Mouse (Mus musculus) heart, embryonic 15.5 days (tissue): ENCODE results near the gene Ralgapa2. TPM values are rescaled to one million over a fixed set of nuclear protein-coding genes. Genes with fewer than 3 reads are reported as not detected.

Experiments
- ATAC-seq: fragments of 200-750 bp; cut with Nextera tagmentation; replicated peaks from 2 replicates; pipeline ENCODE4 v1.8.0; 2017; ENCODE audit warnings: low read depth, moderate TSS enrichment; ENCODE audit not compliant: insufficient number of reproducible peaks, insufficient read depth, low FRiP score
- H3K27ac ChIP-seq: fragments of 300-500 bp; sonication (generic); 2 replicates; pipeline ENCODE4 v1.5.1; 2015; ENCODE audit warnings: mild to moderate bottlenecking, inconsistent platforms
- H3K27me3 ChIP-seq: fragments of 300-500 bp; sonication (generic); 2 replicates; pipeline ENCODE4 v1.6.1; 2015; ENCODE audit warnings: inconsistent platforms
- H3K36me3 ChIP-seq: fragments of 300-500 bp; sonication (generic); 2 replicates; pipeline ENCODE4 v1.6.1; 2015; ENCODE audit warnings: mild to moderate bottlenecking, inconsistent platforms
- H3K4me1 ChIP-seq: fragments of 300-500 bp; sonication (generic); replicated peaks from 2 replicates; pipeline ENCODE4 v1.6.1; 2015; ENCODE audit warnings: inconsistent platforms
- H3K4me2 ChIP-seq: fragments of 300-500 bp; sonication (generic); 2 replicates; pipeline ENCODE4 v1.6.1; 2015; ENCODE audit warnings: inconsistent platforms, mild to moderate bottlenecking, moderate library complexity
- H3K4me3 ChIP-seq: fragments of 300-500 bp; sonication (generic); 2 replicates; pipeline ENCODE4 v1.5.1; 2015; ENCODE audit warnings: mild to moderate bottlenecking, inconsistent platforms
- H3K9ac ChIP-seq: fragments of 300-500 bp; sonication (generic); 2 replicates; pipeline ENCODE4 v1.6.1; 2015; ENCODE audit warnings: mild to moderate bottlenecking, inconsistent platforms
- H3K9me3 ChIP-seq: fragments of 300-500 bp; sonication (generic); replicated peaks from 2 replicates; pipeline ENCODE4 v1.6.1; 2016; ENCODE audit warnings: inconsistent platforms
- WGBS: fragments of 180-500 bp; shearing (Covaris S2); methylation state at CpG from one replicate; pipeline ENCODE4 v1.1.7; 2015; ENCODE audit warnings: mixed read lengths; 5-methylcytosine and 5-hydroxymethylcytosine counted together
- polyA plus RNA-seq: library from polyadenylated mRNA; unstranded; fragments of >200 nt; fragmentation: Nextera tagmentation; extraction: Ambion mirVana; gene quantifications from 2 replicates; pipeline ENCODE4 v1.2.1, GENCODE M21; 2015

Gene Ralgapa2
- polyA plus RNA-seq, 1 experiment from 2014 or later: 9.9 TPM

DNA sequence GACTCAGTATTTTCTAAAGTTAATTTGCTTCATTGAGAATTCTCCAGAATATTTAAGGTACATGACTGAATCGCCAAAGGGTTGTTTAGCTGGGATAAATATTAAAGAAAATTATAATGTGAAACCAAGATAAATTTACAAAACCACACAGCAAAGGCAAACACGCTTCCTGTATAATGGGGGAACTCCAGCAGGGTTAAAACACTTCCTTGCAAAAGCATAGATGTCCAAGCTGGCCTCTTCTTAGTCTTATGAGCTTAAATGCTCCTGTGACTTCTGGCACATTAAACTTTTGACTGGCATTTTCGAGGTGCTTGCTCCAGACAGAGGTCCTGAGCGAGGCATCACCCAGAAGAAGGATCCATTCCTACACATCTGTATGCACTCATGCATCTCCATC lies 188.6 kb downstream of the Ralgapa2 start:
- H3K27ac ChIP-seq: no peak overlapping the region
- ATAC-seq: no peak
- no peaks in the 10 kb centered on the region for H3K9me3 ChIP-seq
- WGBS: 85% methylated on average over 4 of the region's 4 CpGs
- peaks cover 3% of the 10 kb centered on the region; the same call in 1 of the 2 replicates for H3K36me3 ChIP-seq
- no peak overlapping the region for H3K9ac ChIP-seq
- no peak overlapping the region for H3K4me2 ChIP-seq
- H3K27me3 ChIP-seq: no peaks in the 10 kb centered on the region
- no peaks in the 10 kb centered on the region for H3K4me1 ChIP-seq
- no peak overlapping the region for H3K4me3 ChIP-seq

DNA sequence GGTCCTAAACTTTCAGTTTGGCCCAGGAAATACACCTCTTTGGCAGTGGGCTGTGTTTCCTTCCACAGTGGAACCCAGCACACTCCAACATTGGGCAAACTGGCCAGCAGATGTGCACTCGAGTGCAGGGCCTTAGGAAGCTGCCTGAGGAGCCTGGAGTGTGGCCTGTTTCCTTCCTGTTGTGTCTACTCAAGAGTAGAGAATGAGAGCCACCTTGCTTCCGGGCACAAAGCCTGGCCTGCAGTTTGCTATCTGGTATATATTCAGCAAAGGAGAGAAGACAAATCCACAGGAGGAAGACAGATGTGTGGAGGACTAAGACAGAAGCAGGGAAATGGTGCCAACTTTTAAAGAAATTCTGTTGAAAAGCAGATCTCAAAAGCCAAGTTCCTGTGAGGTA lies 189.4 kb downstream of the Ralgapa2 start:
- H3K27me3 ChIP-seq: no peaks in the 10 kb centered on the region
- H3K36me3 ChIP-seq: peaks cover 3% of the 10 kb centered on the region; the same call in 1 of the 2 replicates
- no peak for ATAC-seq
- H3K9me3 ChIP-seq: no peaks in the 10 kb centered on the region
- H3K4me2 ChIP-seq: no peak overlapping the region
- no peak overlapping the region for H3K4me3 ChIP-seq
- no peak overlapping the region for H3K9ac ChIP-seq
- 49% methylated on average over 2 of the region's 2 CpGs for WGBS
- no peaks in the 10 kb centered on the region for H3K4me1 ChIP-seq
- H3K27ac ChIP-seq: no peak overlapping the region

DNA sequence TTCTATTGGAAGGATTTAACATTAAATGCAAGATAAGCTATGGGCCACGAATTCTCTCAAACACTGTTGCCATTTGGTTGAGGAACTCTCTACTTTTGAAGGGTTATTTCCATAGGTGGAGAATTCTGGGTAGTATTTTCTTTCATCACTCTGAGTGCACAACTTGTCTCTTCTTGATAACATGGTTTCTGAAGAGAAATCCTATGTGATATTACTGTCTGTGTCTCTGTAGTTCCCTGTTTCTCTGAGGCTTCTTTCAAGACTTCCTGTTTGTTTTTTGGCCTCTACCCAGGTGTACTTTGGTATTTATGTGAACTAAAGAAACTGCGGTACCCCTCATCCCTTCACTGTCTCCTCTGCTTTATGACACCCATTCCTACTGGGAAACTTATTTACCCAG lies 190.1 kb downstream of the Ralgapa2 start:
- no peak overlapping the region for H3K27ac ChIP-seq
- no peaks in the 10 kb centered on the region for H3K4me1 ChIP-seq
- no peaks in the 10 kb centered on the region for H3K27me3 ChIP-seq
- no peak overlapping the region for H3K4me2 ChIP-seq
- H3K36me3 ChIP-seq: peaks cover 3% of the 10 kb centered on the region; the same call in 1 of the 2 replicates
- 80% methylated on average over 2 of the region's 2 CpGs for WGBS
- ATAC-seq: no peak
- no peaks in the 10 kb centered on the region for H3K9me3 ChIP-seq
- H3K4me3 ChIP-seq: no peak overlapping the region
- no peak overlapping the region for H3K9ac ChIP-seq

DNA sequence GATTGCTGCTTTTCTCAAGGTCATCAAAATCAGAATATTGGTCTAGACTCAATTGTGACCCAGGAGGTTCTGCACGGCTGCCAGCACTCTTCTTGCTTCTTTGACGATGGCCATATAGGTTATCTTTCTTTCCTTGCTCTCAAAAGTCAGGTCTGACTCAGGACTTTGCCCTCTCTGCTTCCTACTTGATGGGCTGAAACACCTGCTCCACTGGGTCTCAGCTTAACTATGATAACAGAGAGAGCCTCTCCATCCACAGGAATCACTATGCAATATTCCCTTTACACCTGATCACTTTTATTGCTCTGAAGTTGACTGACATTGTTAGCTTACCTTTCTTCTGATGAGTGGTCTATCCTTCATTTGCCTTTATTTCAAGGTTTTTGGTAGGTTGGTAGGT lies 191.5 kb downstream of the Ralgapa2 start:
- Histone ChIP-seq H3K4me3 (no peak overlapping the region), H3K36me3 (peaks cover 3% of the 10 kb centered on the region; the same call in 1 of the 2 replicates), H3K27me3 (no peaks in the 10 kb centered on the region), H3K9ac (no peak overlapping the region), H3K9me3 (no peaks in the 10 kb centered on the region), H3K27ac (no peak overlapping the region), H3K4me2 (no peak overlapping the region), H3K4me1 (no peaks in the 10 kb centered on the region)
- no peak for ATAC-seq
- WGBS: 90% methylated on average over 2 of the region's 2 CpGs

DNA sequence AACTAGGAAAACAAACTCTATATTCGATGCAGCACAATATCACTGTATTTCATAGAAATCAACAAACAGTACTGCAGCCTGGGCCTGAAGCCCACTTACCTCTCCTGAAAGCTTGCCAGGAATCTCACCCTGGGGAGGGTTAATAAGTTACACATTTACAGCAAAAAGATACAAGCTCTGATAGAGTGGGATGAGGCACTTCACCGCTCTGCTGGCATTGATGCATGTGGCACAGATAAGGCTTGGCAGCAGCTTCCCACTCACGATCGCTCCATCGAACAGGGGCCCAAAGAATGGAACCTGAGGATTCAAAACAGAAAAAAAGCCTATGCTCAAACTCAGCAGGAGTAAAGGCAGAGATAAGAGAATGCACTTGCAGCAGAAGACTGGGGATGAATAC lies 197.4 kb downstream of the Ralgapa2 start:
- H3K27me3 ChIP-seq: no peaks in the 10 kb centered on the region
- H3K4me1 ChIP-seq: no peaks in the 10 kb centered on the region
- no peaks in the 10 kb centered on the region for H3K36me3 ChIP-seq
- no peak overlapping the region for H3K4me3 ChIP-seq
- no peak overlapping the region for H3K9ac ChIP-seq
- 57% methylated on average over 5 of the region's 5 CpGs for WGBS
- H3K9me3 ChIP-seq: no peaks in the 10 kb centered on the region
- no peak for ATAC-seq
- H3K4me2 ChIP-seq: no peak overlapping the region
- no peak overlapping the region for H3K27ac ChIP-seq

DNA sequence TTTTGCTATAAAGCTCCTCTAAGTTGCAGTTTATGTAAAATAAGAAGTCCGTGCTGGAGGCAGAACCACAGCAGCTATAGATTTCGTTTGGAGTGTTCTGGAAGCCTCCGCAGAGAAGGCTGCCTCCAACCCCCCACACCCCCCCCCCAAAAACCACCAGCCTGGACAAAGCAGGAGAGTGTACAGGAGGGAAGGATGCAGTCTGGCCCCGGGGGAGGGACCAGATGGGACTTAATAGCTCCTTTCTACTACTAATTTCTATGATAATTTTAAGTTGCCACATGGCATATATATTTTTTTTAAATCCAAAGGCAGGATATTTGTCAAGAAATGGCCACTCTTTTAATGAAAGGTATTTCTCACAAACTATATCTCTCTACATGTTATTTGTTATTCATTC lies 198.3 kb downstream of the Ralgapa2 start:
- H3K27ac ChIP-seq: no peak overlapping the region
- H3K4me3 ChIP-seq: no peak overlapping the region
- H3K9ac ChIP-seq: no peak overlapping the region
- no peaks in the 10 kb centered on the region for H3K4me1 ChIP-seq
- no peaks in the 10 kb centered on the region for H3K36me3 ChIP-seq
- H3K9me3 ChIP-seq: no peaks in the 10 kb centered on the region
- no peak for ATAC-seq
- no peaks in the 10 kb centered on the region for H3K27me3 ChIP-seq
- 83% methylated on average over 4 of the region's 4 CpGs for WGBS
- H3K4me2 ChIP-seq: no peak overlapping the region

DNA sequence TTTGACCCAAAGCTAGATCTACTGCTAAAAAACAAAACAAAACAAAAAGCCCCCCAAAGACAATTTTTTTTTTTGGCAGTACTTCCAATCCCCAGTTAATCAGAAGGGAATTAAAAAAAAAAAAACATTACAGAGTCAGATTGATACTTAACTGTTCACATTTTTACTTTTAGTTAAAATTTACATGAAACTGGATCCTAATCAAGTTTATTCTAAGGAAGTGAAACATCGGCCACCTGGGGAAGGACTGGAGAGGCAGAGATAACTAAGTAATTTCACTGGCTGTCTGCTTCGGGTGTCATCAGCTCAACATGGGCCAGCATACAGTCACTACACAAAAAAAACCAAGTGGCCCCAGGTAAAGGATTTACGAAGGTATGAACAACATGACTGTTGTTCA lies 201.4 kb downstream of the Ralgapa2 start:
- Histone ChIP-seq H3K4me2 (no peak overlapping the region), H3K27me3 (no peaks in the 10 kb centered on the region), H3K27ac (no peak overlapping the region), H3K36me3 (no peaks in the 10 kb centered on the region), H3K9ac (no peak overlapping the region), H3K4me3 (no peak overlapping the region), H3K9me3 (no peaks in the 10 kb centered on the region), H3K4me1 (no peaks in the 10 kb centered on the region)
- 75% methylated on average over 3 of the region's 3 CpGs for WGBS
- ATAC-seq: no peak

DNA sequence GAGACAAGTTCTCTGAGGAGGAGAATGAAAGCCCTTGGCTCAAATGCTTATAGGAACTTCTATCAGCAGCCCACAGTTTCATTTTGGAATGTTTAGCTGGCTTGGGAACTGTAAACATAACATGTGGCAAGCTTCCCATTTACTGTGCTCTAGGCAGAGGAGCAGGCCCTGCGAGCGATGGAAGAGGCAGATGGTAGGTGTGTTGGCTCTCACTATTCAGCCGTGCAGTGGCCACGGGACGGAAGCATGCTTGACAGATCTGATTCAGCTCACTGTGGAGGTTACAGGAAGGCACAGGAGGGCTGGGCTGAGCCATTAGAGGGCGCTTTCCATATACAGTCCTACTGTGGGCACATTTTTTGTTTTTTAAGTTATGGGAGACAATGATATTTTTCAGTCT lies 201.9 kb downstream of the Ralgapa2 start:
- no peak for ATAC-seq

DNA sequence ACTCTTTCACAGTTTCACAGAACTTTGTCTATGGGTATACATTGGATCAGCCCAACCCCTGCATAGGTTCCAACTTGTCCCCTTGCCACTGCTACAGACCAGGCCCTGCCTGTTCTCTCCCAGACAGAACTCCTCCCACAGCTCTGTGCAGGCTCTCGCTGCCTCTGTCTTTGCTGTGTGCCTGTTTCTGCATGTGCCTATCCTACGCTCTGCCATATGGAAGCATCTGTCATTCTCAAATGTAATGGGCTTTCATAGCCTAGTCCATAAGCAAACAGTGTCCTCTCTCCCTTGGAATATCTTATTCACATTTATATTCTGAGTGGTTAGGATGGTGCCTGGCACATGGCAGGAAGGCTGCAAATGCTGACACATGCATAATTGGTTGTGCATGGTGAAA lies 202.7 kb downstream of the Ralgapa2 start:
- ATAC-seq: no peak
- WGBS: 82% methylated on average over 2 of the region's 2 CpGs
- no peaks in the 10 kb centered on the region for H3K36me3 ChIP-seq
- no peak overlapping the region for H3K27ac ChIP-seq
- H3K9ac ChIP-seq: no peak overlapping the region
- no peak overlapping the region for H3K4me2 ChIP-seq
- no peaks in the 10 kb centered on the region for H3K4me1 ChIP-seq
- H3K4me3 ChIP-seq: no peak overlapping the region
- no peaks in the 10 kb centered on the region for H3K27me3 ChIP-seq
- H3K9me3 ChIP-seq: no peaks in the 10 kb centered on the region

More for the DNA sequence above, 201.9 kb downstream of the Ralgapa2 start:
- Histone ChIP-seq H3K9me3 (no peaks in the 10 kb centered on the region), H3K4me1 (no peaks in the 10 kb centered on the region), H3K4me2 (no peak overlapping the region), H3K27me3 (no peaks in the 10 kb centered on the region), H3K4me3 (no peak overlapping the region), H3K27ac (no peak overlapping the region), H3K9ac (no peak overlapping the region), H3K36me3 (no peaks in the 10 kb centered on the region)
- WGBS: 66% methylated on average over 6 of the region's 6 CpGs

DNA sequence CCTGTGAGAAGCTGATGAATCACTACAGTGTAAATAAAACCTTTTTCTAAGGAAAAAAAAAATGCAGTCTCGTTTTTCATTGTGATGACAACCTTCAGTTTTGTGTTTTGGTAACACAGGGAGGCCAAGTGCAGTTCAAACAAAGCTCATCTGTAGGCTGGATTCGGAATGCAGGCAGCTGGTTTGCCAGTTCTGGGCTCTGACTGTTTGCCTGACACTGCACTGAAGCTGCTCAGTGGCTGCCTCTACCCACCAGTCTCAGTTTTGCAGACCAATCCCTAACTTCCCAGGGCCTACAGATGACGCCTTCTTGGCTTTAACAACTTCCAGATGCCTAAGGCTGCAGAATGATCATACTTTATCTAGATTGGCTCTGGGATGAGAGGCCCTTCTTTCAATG lies 205.1 kb downstream of the Ralgapa2 start:
- H3K27ac ChIP-seq: no peak overlapping the region
- H3K27me3 ChIP-seq: no peaks in the 10 kb centered on the region
- no peak overlapping the region for H3K9ac ChIP-seq
- ATAC-seq: no peak
- no peaks in the 10 kb centered on the region for H3K36me3 ChIP-seq
- no peak overlapping the region for H3K4me3 ChIP-seq
- no peaks in the 10 kb centered on the region for H3K9me3 ChIP-seq
- H3K4me2 ChIP-seq: no peak overlapping the region
- 49% methylated on average over 3 of the region's 3 CpGs for WGBS
- H3K4me1 ChIP-seq: no peaks in the 10 kb centered on the region

DNA sequence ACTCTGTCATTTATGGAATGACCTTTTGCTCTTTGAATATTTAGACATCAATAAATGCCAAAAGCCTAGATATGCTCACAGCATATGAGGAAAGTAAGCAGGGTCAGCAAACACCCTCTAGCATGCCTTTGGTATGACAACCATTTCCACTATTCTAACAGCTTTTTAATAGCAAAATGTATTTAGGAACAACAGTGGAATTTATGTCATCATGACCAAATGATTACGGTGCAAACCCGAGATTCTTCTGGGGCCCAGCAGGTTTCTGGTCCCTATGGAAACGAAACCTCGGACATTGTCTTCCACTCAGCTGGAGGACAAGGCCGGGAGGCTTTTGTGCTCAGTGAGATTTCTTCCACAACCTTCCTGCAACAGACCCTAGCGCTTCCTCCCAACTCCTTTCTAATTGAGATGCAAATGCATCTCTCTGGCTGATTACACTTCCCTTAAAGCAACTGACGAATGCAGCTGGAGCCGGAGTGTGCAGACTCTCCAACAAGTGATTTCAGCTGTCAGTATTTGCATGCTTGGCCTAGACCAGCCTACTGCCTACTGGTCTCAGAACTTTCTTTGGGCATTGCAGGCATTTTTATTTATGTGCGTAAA lies 209.9 kb downstream of the Ralgapa2 start:
- Histone ChIP-seq H3K36me3 (no peaks in the 10 kb centered on the region), H3K9me3 (no peaks in the 10 kb centered on the region), H3K27me3 (no peaks in the 10 kb centered on the region), H3K4me2 (no peak overlapping the region), H3K4me1 (no peaks in the 10 kb centered on the region), H3K27ac (no peak overlapping the region), H3K9ac (no peak overlapping the region), H3K4me3 (no peak overlapping the region)
- WGBS: 52% methylated on average over 9 of the region's 9 CpGs
- no peak for ATAC-seq

DNA sequence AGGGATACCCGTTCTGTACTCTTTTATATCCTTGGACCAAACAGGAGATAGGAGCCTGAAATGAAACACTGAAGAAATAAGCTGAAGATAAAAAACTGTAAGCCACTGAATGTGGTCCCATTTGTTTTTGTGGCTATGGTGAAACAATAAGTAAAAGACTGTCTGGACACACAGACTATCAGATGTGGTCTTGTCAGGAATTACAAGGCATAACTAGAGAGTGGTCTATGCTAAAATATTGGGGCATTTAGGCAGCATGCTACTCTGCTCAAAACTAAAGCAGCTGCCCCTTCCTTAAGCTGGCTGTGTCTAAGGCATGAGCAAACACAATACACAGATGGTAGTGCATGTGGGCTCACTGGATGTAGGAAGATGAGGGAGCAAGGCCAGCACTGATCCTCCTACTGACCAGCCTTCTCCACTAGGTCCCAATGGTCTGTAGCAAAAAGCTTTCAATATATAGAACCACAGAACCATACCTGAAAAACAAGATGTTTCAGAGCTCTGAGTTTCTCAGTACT lies 211.6 kb downstream of the Ralgapa2 start:
- no peaks in the 10 kb centered on the region for H3K36me3 ChIP-seq
- no peak overlapping the region for H3K4me2 ChIP-seq
- no peaks in the 10 kb centered on the region for H3K27me3 ChIP-seq
- no peak overlapping the region for H3K27ac ChIP-seq
- no peaks in the 10 kb centered on the region for H3K4me1 ChIP-seq
- no peak overlapping the region for H3K9ac ChIP-seq
- H3K4me3 ChIP-seq: no peak overlapping the region
- WGBS: 91% methylated on average over 1 of the region's 1 CpGs
- H3K9me3 ChIP-seq: no peaks in the 10 kb centered on the region
- no peak for ATAC-seq
